23 mouse cellular contexts compared by ENCODE assay signal in genomic region chr3:118510837-118511236, GRCm38 (mm10). TPM values are rescaled to one million over a fixed set of nuclear protein-coding genes. Genes with fewer than 3 reads are reported as not detected.
"Had no signal": no experiment of that assay in that cellular context is flagged by ENCODE, and none has a peak within 500 bp of the region (broad histone marks: within the 10 kb centered on the region; RNA-seq: fewer than 3 reads in every experiment).

No protein-coding gene starts in this region.

- H3K36me3 ChIP-seq: limb, embryonic 12.5 days; limb, embryonic 15.5 days; neural tube, embryonic 15.5 days had no signal

- ATAC-seq: intestine, embryonic 16.5 days; liver, postnatal 0 days; lung, postnatal 0 days had no signal

- H3K4me3 ChIP-seq: limb, embryonic 12.5 days; limb, embryonic 15.5 days; myocyte; neural tube, embryonic 15.5 days had no signal

- H3K9ac ChIP-seq: limb, embryonic 12.5 days; limb, embryonic 15.5 days; liver, embryonic 14.5 days; liver, postnatal 0 days; lung, embryonic 14.5 days; neural tube, embryonic 15.5 days had no signal

- DNase-seq: kidney, adult 18-20 months; kidney, adult 9 months; kidney, postnatal 25 days; left cerebral cortex, postnatal 4 days; liver, postnatal 0 days; lung, embryonic 14.5 days; right cerebral cortex, adult 18-20 months; right cerebral cortex, postnatal 14 days; right cerebral cortex, postnatal 4 days; thymus, adult 18-20 months; thymus, postnatal 36 days had no signal

- H3K4me1 ChIP-seq: limb, embryonic 15.5 days had no signal

- H3K9me3 ChIP-seq: limb, embryonic 12.5 days; limb, embryonic 15.5 days; neural tube, embryonic 15.5 days had no signal

- H3K27me3 ChIP-seq: limb, embryonic 12.5 days; limb, embryonic 15.5 days; neural tube, embryonic 15.5 days had no signal

- H3K27ac ChIP-seq: kidney, postnatal 0 days; limb, embryonic 12.5 days; limb, embryonic 15.5 days; liver, embryonic 14.5 days; macrophage; neural tube, embryonic 15.5 days had no signal

- H3K4me2 ChIP-seq: limb, embryonic 12.5 days; limb, embryonic 15.5 days; liver, embryonic 11.5 days; lung, embryonic 14.5 days; neural tube, embryonic 15.5 days had no signal

RNA-seq across cellular contexts. Expression of gene Dpyd, which starts 51.1 kb away (rescaled TPM):
- total RNA-seq: megakaryocyte, adult 5-6 weeks; monocyte, adult 5-6 weeks had no signal
- polyA plus RNA-seq: macrophage had no signal
